Mouse (Mus musculus) ovary, adult 18-20 months (tissue): ENCODE results near the gene Zmiz1.

ENCODE experiments used
- DNase-seq: peaks from one replicate; pipeline ENCODE4 v3.0.0; 2022; ENCODE audit warnings: low spot score, mixed read lengths

Gene Zmiz1

DNA sequence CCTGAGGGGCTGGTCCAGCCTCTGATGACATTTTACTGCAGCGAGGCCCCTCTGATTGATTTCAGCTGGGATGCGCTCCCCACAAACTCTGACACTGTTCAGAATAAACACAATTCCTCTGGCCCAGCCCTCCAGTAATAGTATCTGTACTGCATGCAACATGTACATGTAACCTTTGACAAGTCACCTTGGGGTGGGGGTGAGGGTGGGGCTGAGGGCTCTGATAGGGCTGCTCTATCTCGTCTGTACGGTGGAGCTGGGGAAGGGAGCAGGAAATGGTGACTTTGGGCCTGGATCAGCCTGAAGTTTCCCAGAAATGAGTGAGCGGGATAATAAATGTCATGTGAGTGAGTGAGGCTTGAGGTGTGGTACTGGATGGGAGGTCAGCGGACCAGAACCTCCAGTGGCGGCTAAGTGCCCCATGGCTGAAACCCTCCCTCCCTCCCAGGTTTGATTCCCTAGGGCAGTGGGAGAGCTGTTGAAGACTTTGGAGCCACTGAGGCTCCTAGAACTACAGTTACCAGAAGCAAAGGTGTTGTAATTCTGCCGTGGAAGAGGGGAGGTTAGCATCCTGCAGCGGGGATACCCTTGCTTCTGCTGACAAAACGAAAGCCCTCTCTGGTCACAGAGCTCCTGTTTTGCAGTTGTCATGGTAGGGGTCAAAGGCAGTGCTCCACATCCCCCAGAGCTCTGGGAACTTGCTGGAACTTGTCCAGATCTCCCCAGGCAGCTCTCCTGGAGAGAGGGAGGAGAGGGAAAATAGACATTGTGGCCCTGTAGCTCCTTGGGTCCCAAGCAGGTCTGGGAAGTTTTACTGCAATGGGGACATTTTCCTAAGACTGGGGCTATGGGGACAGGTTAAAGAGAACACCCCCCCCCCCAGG is 153.1 kb downstream of the Zmiz1 start:
- no peak for DNase-seq

DNA sequence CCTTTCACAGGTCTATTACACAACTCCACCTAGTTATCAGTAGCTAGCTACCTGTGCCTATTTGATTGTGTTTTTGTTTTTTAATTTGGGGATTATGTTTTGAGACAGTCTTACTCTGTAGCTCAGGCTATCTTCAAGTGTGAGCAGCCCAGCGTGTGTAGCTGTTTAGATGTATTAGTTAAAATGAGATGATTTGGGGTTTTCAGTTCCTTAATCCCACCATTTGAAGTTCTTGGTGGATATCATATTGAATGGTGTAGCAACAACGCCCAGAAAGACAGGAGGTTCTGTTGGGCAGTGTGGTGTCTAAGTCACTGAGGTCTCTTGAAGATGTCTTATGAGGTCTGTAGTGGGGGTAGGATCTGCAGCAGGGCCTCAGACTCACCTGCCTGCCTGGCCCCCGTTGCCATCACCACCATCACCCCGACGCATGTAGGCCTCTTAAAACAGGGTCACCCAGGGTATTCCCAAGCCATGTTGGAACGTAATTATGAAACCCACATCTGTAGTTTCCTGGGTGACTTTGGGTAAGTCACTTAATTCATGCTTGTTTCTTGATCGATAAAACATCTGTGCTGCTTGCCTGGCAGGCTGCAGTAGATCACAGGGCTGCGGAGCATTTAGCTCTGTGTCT is 155.1 kb downstream of the Zmiz1 start:
- no peak for DNase-seq

DNA sequence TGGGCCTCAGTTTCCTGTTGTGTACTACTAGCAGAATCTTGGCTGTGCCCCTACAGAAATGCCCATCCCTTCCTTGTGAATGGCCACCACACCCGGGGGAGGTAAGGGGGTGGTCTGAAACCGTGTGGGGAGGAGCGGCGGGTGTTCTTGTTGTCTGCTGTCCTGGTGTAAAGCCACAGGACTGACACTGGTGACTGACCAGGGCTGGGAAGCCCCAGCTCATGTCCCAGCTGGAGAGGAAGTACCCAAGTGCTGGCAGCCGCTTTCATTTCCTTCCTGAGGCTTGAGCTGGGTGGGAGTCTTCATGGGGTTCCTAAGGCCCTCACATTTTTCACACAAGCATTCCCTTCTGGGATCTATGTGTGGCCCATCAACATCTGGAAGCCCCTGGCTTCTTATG is 155.7 kb downstream of the Zmiz1 start:
- no peak for DNase-seq

DNA sequence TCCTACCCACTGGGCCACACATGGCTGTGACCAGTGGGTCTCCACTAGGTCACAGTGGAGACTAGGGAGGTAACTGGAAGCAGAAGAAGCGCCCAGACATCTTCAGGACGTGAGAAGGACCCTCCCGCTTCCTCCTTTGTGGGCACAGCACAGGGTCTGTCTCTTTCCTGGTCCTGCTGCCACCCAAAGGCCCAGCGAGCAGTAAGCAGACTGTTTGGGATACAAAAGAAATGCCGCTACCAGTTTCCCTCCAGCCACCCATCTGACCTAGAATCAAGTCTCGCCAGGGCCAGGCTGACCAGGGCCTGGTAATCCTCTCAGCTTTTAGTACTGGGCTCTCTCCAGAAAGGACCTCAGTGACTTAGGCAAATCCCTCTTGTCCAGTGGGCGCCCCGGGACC is 156.6 kb downstream of the Zmiz1 start:
- DNase-seq, result no peak

DNA sequence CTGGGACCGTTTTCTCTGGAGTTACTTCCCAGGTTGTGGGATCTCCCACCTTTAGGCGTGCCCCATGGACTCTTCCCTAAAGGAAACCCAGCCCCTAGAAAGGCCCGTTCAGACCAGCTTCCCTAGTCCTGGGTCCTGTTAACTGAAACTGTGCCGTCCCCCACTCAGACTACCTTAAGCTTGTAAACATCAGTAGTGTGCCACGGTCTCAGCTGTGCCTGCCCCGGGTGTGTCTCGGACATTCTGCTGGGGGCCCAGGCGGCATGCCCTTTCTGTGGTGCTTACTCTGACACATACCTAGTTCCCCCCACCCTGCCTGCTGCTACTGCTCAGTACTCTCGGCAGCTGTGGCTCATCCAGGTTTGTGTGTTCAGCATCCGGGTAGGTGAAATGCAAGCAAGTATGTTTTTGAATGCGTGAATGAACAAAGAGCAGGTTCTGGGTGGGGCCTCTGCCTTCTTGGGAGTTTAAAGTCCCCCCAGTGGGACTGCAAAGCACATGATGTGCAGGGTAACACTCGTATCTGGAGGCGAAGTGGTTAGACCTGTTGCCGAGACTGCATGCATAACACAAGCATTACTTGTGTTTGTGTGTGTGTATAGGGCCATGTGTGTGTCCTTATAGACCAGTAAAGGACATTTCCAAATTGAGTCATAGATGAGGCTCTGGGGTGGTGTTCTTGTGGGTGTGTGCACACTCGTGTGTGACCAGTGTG is 157.2 kb downstream of the Zmiz1 start:
- DNase-seq, result no peak

DNA sequence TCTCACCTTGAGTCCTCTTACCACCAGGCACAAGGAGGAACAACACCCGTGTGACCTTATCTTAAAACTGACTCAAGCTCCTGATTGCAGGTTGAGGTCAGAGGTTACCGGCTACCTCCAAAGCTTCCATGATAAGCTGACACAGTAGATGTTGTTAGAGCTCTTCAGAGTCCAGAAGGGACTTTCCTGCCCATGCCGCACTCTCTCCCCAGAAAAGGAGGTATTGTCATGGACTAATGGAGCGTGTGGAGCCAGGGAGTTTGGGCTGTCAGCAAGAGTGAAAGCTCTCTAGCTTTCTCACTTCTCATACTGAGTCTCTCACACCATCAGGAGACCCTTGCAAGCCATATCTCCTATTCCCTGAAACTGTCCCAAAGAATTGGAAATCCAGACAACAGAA is 158.3 kb downstream of the Zmiz1 start:
- DNase-seq, result no peak

DNA sequence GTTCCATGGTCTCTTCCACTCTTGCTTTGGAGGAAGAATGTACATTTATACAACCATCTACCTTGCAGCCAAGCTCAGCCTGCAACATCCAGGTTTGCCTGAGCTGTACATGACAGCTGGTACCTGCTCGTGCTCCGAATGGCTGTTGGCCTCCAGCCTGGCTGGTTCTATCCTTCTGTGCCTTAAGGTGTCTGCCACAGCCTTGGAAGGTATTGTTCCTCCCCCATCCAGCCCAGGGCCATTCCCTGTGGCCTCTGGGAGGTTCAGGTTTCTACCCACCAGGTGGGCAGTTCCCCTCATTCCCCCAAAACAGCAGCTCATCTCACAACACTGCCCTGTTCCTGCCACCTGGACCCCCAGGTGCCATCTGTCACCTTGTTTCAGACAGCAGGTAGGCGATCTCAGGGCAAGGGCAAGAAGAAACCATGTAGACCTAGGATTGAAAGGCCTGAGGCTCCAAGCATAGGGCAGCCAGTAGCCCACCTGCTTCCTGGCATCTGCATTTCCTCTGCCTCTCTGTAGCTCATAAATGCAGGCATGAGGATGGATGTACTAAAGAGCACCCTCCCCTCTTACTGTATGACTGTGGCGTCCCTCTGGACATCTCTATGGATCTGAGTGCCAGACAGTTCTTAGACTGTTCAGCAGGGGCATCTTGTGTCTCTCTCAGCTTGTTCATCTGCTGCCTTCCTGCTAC is 160.2 kb downstream of the Zmiz1 start:
- DNase-seq, result no peak

DNA sequence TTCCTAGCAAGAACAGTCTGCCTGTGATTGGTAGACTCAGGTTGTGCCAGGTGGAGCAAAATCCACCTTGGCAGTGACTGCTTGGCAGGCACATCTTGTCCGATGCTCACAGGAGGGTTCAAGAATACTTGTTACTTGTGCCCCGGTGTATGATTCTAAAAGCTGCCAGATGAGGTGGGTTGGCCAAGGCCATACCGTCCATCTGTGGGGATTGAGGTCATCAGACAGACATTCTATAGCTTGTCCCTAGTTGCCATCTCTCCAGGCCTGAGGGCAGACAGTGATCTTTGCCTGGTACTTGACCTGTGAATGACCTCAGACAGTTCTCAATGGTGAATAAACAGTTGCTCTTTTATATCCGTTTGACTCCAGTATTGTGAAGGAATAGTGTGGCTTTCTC is 161.8 kb downstream of the Zmiz1 start:
- DNase-seq, result no peak

DNA sequence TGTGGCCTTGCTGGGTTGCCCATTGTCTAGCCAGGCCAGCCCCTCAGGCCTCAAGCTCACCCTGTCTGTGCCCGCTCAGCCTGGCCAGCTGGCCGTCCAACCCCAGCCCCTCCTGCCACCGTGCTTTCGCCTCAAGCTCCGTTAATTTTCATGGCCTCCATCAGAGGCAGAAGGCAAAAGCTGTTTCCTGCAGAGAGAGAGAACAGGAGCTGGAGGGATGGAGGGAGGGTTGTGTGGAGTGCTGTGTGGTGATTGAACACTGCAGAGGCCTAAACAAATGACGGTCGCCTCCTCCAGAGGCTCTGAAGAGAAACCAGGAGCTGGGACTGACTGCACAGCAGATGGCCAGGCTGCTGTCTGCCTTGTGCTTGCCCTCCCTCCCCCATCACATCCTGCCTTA is 164.7 kb downstream of the Zmiz1 start:
- no peak for DNase-seq

DNA sequence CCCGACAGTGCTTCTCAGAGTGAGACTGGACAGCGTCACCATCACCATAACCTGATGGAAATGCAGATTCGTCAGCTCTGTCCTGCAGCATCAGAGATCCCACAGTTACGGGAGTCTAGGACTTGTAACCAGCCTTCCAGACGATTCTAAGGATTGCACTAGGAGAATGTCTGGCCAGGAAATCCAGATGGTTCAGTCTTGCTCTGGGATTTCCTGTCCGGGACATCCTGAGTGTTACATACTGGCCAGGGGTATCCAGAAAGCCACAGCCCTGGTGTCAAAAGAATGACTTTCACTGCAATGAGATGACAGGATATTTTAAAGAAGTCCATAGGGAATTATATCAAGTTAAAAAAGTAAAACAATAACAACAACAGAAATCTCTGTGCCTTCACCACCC is 165.7 kb downstream of the Zmiz1 start:
- DNase-seq, result no peak

DNA sequence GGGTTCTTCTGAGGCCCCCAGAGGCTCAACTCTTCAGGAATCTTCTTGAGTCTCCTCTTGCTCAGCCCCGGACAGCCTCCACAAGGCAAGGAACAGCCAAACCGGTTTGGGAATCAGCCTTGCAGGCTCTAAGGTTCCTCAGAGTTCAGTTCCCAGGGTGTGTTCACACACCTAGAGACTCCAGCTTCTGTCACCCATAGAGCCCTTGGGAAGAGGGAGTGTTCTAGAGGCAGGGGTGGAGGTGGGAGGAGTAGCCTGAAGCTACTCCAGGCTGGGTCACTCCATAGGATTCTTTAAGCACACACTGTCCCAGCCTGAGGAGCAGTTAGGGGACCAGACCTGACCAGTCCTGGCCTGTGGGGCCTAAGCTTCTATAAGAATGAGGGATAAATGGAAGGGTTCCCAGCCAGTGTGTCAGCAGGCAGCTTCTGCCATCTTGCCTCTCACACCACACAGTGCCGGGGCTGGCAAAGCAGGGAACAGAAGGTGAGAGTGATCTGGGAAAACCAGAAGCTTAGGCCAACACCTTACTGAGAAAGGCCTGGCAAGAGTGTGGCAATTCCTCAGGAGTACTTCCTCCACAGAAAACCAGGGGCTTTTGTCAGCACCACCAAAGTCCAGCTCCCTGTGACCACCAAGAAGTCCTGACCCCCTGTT is 168.7 kb downstream of the Zmiz1 start:
- DNase-seq, result no peak

DNA sequence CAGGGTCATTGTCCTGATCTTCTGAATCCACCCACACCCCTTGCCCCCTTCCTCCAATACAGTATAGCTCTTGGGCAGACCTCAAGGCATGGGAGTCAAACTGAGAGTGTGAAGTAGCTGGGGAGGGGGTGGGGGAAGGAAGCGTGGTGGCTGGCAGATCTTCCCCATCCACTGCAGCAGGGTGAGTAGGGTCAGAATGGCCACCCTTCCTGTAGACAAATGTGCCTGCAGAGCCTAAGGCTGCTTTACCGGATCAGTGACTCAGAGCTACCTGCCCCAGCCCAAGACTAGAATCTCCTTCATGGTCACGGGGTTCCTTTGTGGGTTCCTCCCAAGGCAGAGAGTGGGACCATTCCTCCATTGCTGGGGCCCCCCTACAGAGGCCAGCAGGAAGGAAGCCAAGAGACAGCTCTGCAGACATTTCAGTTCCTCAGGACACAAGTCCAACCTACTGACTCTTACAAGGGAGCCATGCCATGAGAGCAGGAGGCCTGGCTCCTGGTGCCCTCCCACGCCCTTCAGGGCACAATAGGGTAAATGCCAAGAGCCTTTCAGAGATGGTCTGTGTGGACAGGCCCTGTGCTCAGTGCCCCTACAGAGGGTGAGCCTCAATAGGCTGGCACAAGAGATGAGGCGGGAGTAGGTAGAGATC is 169.6 kb downstream of the Zmiz1 start:
- no peak for DNase-seq

DNA sequence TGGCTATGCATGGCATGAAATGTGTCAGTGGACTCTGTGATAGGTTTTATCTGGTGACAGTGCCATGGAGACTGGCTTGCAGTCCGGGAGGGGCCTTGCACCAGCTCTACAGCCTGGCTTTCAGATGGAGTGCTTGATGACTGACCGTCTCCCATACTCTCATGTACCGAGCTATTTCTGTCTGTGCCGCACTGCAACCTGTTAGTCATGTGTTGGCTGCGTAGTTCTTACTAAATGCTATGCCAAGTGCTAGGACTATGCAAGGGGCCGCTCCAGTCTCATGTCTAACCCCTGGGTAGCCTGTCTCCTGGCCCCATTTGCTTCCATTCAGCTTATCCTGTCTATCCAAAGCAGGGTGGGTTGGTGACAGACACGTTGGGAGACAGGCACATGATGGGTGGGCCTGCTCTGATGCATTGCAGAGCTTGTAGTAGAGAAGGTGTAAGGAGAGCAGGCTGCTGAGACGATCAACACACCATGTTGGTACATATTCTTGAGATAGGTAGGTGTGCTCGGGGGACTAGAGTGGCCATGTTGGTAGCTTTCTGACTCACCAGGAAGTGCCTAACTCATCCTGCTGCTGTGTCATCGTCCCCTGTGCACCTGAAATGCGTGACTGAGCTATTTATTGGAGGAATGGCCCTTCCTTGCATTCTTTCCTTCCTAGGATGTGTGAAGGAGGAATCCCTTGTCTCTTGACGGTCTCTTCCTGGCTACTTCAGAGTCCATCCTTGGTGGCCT is 171.1 kb downstream of the Zmiz1 start:
- no peak for DNase-seq

DNA sequence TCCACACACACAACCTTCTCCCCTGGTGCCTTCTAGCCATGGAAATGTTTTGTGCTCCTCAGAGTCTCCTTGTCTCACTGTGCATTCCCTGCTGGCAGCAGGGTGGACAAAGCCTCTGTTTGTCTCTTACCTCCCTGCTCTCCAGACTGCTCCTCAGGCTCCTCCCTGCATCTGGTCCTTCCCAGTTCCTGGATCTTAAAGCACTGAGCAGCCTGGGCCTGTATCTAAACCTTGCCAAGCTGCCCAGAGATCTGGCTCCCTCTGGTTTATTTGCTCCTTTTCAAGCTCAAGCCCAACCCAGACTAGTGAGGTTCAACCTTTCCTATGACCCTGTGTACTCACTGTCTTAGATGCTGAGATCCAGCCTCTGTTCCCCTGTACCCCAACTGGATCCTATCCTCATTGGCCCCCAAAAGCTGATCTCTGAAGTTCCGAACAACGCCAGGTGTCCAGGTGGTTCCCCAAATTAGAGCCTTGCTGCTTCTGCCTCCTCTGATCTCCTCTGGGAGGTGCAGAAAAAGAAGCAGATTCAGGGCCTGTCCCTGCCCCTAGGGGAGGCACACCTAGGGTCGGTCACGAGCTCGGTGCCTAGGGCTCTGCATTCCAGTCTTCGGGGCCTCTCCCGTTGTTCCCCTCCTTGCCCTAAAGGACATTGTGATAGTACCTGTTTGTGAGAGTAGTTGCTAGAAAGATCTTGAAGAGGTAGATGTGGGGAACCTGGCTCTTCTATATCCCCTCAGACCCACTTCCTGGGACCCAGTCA is 171.8 kb downstream of the Zmiz1 start:
- no peak for DNase-seq

DNA sequence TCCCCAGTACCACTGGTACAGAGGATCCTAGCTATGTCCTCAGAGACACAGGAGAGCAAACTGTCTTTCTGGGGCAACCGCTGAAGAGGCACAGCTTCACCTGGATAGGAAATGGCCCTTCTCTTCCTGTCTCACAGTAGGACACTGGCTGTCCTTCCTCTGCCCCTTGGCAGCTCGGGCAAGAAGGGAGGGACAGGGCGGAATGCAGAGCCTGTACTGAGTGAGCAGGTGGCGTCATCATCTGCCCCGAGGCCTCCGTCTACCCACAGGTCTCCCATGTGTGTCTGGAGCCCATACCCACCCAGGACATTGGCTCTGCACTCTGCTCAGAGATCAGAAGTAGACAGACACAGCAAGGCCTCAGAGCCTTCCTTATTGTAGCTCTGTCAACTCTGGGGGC is 172.5 kb downstream of the Zmiz1 start:
- no peak for DNase-seq

DNA sequence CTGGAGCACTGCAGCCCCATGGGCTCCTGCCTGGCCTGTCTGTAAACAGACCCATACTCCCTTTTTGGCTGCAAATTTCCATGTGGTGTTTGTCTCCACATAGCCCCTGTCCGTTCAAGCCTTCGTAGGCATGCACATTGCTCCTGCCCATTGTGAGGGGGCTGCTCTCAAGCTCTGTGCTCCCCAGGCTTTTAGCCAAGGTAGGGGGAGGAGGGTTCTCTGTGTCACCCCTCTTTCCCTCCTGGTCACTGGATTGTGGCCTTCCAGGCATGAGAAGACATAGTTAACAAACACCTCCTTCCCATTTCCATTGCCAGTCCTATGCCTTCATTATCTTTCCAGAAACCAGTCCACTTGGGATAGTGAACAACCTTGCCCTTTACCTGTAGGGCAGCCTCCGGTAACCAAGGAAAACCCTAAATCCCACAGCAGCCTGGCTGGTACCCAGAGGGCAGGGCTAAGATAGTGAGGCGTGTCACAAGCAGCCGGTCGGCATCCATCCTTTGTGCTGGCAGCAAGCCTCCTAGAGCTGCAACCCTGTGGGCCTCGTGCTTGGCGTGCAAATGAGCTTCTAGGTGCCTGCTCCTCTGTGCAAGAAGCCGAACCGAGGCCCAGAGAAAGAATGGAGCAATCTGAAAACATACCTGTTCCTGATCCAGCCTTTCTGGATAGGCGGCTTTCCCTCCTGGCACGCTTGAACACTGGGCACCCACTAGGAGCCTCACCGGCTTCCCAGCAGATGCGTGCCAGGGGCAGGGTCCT is 174.7 kb downstream of the Zmiz1 start:
- DNase-seq, result no peak

DNA sequence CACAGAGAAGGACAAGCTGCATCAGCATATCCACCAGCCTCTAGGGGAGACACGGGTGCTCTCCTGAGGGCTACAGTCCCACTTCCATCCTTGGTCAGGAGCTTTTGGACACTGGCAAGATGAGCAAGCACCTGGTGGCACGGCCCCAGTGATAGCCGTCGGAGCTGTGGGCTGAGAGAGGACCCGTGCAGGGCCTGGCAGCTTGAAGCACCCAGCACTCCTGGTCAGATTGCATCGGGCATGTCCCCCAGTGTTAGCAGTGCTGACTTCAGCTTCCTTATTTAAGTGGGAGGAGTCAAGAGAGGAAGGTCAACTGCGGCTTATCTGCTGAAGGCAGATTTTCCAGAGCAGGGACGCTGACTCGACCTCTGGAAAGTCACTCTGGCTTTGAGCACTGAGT is 175.3 kb downstream of the Zmiz1 start:
- DNase-seq, result peak; percentile 37

DNA sequence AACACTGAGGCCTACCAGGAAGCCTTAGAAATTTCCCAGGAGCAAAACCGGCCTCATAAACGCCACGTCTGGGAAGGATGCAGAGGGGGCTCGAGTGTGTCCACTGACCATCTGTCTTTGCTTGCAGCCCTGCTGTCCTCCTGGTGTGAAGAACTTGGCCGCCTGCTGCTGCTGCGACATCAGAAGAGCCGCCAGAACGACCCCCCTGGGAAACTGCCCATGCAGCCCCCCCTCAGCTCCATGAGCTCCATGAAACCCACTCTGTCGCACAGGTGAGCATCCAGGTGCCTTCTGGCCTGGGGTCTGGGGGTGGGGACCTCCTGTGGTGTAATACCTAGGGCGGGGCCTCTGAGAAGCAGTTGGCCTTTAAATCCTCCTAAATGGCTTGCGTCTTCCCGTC is 176.8 kb downstream of the Zmiz1 start:
- DNase-seq, result no peak

DNA sequence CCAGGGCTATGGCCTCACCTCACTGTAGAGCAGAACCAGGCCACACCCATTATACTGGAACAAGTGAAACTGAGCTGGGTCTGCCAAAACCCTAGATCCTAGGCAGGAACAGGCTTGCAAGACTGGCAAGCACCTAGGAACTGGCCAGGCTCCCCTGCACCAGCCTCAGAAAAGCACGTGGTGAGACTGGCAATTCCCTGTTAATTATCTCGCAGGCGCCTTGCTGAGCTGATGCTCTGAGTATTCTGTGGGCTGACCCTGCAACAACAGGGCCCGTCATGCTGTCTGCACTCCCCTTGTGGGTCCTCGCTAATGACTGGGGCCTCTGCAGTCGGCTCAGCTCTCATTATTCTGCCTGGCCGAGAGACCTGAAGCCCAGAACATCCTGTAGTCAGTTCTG is 177.3 kb downstream of the Zmiz1 start:
- no peak for DNase-seq
